Mouse (Mus musculus) lung, embryonic 16.5 days (tissue): ENCODE results near the gene Ninj2. TPM values are rescaled to one million over a fixed set of nuclear protein-coding genes. Genes with fewer than 3 reads are reported as not detected.

Experiments used
- ATAC-seq: fragments of 200-750 bp; cut with Nextera tagmentation; 2 replicates; pipeline ENCODE4 v1.8.0; 2017; ENCODE audit warnings: low read depth, mild to moderate bottlenecking, moderate library complexity
- H3K27ac ChIP-seq: fragments of 300-500 bp; sonication (generic); 2 replicates; pipeline ENCODE4 v1.5.1; 2014; ENCODE audit warnings: mild to moderate bottlenecking, control low read depth, low read length
- H3K27me3 ChIP-seq: fragments of 300-500 bp; sonication (generic); 2 replicates; pipeline ENCODE4 v1.6.1; 2014; ENCODE audit warnings: low read depth, low read length, mixed read lengths; ENCODE audit not compliant: control insufficient read depth, insufficient read depth
- H3K36me3 ChIP-seq: fragments of 300-500 bp; sonication (generic); 2 replicates; pipeline ENCODE4 v1.6.1; 2014; ENCODE audit warnings: low read length; ENCODE audit not compliant: control insufficient read depth, insufficient read depth
- H3K4me1 ChIP-seq: fragments of 300-500 bp; sonication (generic); replicated peaks from 2 replicates; pipeline ENCODE4 v1.6.1; 2014; ENCODE audit warnings: low read length, mixed read lengths; ENCODE audit not compliant: control insufficient read depth, insufficient read depth
- H3K4me2 ChIP-seq: fragments of 300-500 bp; sonication (generic); 2 replicates; pipeline ENCODE4 v1.6.1; 2014; ENCODE audit warnings: low read depth, low read length, control low read depth
- H3K4me3 ChIP-seq: fragments of 300-500 bp; sonication (generic); 2 replicates; pipeline ENCODE4 v1.5.1; 2014; ENCODE audit warnings: mild to moderate bottlenecking, low read length, control low read depth
- H3K9ac ChIP-seq: fragments of 300-500 bp; sonication (generic); 2 replicates; pipeline ENCODE4 v1.6.1; 2014; ENCODE audit warnings: low read length, control low read depth
- H3K9me3 ChIP-seq: fragments of 300-500 bp; sonication (generic); 2 replicates; pipeline ENCODE4 v1.6.1; 2016; ENCODE audit warnings: low read length; ENCODE audit not compliant: control insufficient read depth
- WGBS: fragments of 180-500 bp; shearing (Covaris S2); extraction: QIAGEN DNeasy Blood & Tissue Kit; methylation state at CpG from one replicate; pipeline ENCODE4 v1.1.7; 2014; 5-methylcytosine and 5-hydroxymethylcytosine counted together
- polyA plus RNA-seq: library from polyadenylated mRNA; unstranded; fragments of >200 nt; fragmentation: Nextera tagmentation; extraction: Ambion mirVana; gene quantifications from 2 replicates; pipeline ENCODE4 v1.2.1, GENCODE M21; 2015

Ninj2 gene
- polyA plus RNA-seq = 0.54 and 0.63 TPM in 2 replicates

DNA sequence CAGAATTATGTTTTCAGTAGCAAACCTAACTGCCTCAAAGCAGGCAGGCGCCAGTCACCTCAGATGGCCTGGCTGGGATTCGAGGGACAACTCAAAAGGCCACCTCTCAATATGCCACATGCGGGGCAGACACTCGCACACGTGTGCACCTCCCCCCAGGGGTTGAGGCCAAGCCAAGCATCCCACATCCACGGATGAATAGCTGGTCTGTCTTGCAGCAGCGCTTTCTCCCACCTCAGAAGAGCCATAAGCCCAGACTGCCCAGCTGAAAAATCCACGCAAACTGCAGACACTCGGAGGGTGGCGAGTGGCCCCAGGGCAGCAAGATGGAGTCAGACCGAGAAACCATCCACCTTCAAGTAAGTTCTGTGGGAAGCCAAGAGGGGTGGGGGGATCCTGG lies at the start of gene Ninj2:
Gene Ninj2, plus strand, starts transcription at position 251 of the 400 bp plus-strand sequence.
- Histone ChIP-seq H3K9ac (no peak within 1 kb of the TSS), H3K4me2 (no peak within 1 kb of the TSS), H3K9me3 (no peaks in the 10 kb centered on the region), H3K4me3 (no peak within 1 kb of the TSS), H3K27ac (no peak within 1 kb of the TSS), H3K4me1 (no peaks in the 10 kb centered on the region), H3K36me3 (no peaks in the 10 kb centered on the region), H3K27me3 (no peaks in the 10 kb centered on the region)
- ATAC-seq = no peak
- WGBS = 71% methylated on average over 11 of the region's 11 CpGs

DNA sequence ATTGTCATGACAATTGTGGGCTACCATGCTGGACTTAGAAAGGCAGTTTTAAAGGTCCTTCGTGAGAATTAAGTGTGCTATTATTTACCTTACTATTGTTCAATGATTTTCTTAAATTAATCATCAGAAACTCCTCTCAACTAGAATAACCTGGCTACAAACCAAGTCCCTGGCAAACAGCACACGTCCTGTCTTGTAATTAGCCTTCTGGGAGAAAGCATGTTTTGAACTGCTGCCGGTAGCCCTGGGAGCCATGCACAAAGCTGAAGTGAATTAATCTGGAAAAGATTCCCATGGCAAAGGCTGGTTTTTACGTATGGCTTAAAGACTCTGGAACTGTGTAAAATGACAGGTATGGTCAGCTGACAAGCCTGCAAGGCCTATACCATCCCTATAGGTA lies 47.7 kb upstream of the Ninj2 start:
- Histone ChIP-seq H3K4me2 (no peak overlapping the region), H3K9me3 (no peaks in the 10 kb centered on the region), H3K4me3 (no peak overlapping the region), H3K27me3 (no peaks in the 10 kb centered on the region), H3K36me3 (no peaks in the 10 kb centered on the region), H3K9ac (no peak overlapping the region), H3K4me1 (no peaks in the 10 kb centered on the region), H3K27ac (no peak overlapping the region)
- 67% methylated on average over 4 of the region's 4 CpGs for WGBS
- no peak for ATAC-seq

DNA sequence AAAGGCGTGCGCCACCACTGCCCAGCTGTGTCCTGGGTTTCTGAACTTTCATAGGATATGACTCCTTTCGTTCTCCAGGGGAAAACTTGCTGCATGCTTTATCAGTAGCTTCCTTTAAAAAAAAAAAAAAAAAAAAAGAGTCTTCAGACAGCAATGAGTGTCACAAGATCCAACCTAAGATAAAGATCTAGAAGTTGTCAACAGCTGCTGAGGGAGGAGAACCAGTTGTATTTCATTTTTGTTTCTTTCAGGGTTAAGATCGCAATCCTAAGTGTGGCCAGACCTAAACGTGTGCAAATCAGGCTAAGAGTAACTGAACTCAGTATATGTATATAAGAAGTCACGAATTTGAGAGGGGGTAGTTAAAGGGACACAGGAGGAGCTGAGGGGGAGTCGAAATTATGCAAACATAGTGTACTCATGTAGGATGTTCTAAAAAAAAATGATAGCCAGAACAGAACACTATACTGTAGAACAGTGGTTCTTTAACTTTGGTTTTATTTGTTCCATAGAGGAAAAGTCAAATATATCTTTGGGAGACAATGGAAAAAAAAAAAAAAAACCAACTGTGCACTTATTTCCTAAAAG lies 45.4 kb upstream of the Ninj2 start:
- H3K4me1 ChIP-seq = no peaks in the 10 kb centered on the region
- no peak for ATAC-seq
- H3K4me3 ChIP-seq = no peak overlapping the region
- no peaks in the 10 kb centered on the region for H3K27me3 ChIP-seq
- H3K36me3 ChIP-seq = no peaks in the 10 kb centered on the region
- H3K9me3 ChIP-seq = no peaks in the 10 kb centered on the region
- 49% methylated on average over 7 of the region's 7 CpGs for WGBS
- no peak overlapping the region for H3K27ac ChIP-seq
- H3K4me2 ChIP-seq = no peak overlapping the region
- H3K9ac ChIP-seq = no peak overlapping the region

DNA sequence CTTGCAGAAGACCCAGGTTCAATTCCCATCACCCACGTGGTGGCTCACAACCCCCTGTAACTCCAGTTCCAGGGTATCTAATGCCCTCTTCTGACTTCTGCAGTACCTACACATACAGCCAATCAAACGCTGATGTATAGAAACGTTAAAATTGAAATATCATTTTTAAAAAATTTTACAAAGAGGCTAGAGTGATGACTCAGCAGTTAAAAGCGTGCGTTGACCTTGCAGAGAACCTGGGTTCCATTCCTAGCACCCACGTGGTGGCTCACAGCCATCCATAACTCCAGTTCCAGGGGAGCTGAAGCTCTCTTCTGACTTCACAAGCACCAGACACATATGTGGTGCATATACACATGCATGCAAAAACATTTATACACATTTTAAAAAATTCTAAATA lies 38.7 kb upstream of the Ninj2 start:
- Histone ChIP-seq H3K36me3 (no peaks in the 10 kb centered on the region), H3K27ac (no peak overlapping the region), H3K4me3 (no peak overlapping the region), H3K27me3 (no peaks in the 10 kb centered on the region), H3K9ac (no peak overlapping the region), H3K4me2 (no peak overlapping the region), H3K4me1 (no peaks in the 10 kb centered on the region), H3K9me3 (no peaks in the 10 kb centered on the region)
- no peak for ATAC-seq
- 80% methylated on average over 6 of the region's 6 CpGs for WGBS

DNA sequence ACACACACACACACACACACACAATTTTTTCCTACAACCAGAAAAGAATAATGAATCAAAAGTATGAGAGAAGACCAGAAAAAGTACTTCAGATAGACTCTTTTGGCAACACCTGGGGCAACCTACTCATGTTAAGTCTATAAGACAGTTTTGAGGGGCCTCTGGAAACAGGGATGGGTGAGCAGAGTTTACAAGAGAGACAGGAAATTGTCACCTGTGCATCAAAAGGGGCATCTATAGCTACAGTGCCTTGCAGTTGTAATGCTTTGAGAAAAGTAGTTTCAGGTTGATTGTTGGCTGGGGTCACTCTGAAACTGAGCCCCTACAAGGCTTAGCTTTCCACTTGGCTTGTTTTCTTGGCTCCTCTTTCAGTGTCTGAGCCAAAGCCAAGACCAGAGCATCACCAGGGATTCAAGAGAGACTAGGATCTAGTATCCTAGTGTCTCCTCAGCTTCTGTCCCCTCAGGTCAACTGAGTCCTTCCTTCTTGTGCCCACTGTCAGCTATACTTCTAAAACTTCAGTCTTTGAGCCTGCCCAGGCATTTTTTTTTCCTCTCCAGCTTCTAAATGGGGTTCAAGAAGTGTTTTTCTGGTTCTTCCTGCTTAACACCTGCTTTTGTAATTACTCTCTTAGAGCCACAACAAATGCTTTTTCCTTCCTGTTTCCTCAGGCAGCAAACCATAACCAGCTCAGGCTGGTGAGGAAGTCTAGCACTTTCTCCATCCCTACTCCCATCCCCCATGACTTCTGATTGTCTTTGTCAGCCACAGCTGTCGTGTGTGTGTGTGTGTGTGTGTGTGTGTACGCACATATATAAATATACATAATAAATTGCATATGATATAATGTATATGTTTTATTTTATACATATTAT lies 37.2 kb upstream of the Ninj2 start:
- Histone ChIP-seq H3K27me3 (no peaks in the 10 kb centered on the region), H3K4me1 (no peaks in the 10 kb centered on the region), H3K36me3 (no peaks in the 10 kb centered on the region), H3K9ac (no peak overlapping the region), H3K4me3 (no peak overlapping the region), H3K9me3 (no peaks in the 10 kb centered on the region), H3K4me2 (no peak overlapping the region), H3K27ac (no peak overlapping the region)
- WGBS = 48% methylated on average over 2 of the region's 2 CpGs
- no peak for ATAC-seq

DNA sequence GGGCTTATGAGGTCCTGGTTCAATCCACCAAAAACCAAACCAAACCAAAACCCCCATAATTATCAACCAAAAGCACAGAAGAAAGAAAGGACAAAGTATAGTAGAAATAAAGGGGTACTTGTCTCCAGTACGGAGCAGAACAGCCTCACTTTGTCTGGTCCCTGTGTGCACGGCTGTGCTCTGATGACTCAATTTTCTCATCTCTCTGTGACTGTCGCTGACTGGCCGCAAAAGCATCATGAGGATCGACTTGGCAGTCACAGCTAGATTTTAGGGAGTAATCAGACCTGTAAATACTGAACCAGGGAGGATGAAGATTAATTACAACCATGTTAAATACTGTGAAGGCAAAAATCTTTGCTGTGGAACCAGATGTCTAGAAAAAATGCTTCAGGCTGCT lies 30.2 kb upstream of the Ninj2 start:
- H3K4me1 ChIP-seq = no peaks in the 10 kb centered on the region
- H3K4me2 ChIP-seq = no peak overlapping the region
- H3K4me3 ChIP-seq = no peak overlapping the region
- WGBS = 80% methylated on average over 5 of the region's 5 CpGs
- ATAC-seq = no peak
- no peaks in the 10 kb centered on the region for H3K27me3 ChIP-seq
- H3K9ac ChIP-seq = no peak overlapping the region
- H3K9me3 ChIP-seq = no peaks in the 10 kb centered on the region
- no peak overlapping the region for H3K27ac ChIP-seq
- H3K36me3 ChIP-seq = no peaks in the 10 kb centered on the region

DNA sequence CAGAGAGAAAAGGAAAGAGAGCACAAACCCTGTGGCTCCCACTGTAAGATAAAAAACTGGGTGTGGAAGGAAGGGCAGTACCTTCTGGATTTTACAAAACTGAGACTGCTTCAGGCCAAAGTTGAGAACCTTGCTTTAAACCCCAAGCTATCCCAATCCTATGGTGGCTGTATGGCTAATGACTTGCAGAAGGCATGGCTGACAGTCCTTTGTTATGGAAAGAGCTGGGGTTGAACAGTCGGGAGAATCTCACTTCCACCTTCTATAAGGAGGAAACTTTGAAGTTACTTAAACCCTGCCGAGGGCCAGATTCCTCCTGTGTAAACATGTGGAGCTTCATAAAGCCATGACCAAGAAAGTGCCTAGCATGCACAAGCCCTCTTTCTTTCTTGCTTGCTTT lies 28.5 kb upstream of the Ninj2 start:
- no peak overlapping the region for H3K27ac ChIP-seq
- H3K27me3 ChIP-seq = no peaks in the 10 kb centered on the region
- no peak for ATAC-seq
- no peak overlapping the region for H3K4me2 ChIP-seq
- no peak overlapping the region for H3K4me3 ChIP-seq
- WGBS = 13% methylated on average over 2 of the region's 2 CpGs
- H3K9me3 ChIP-seq = no peaks in the 10 kb centered on the region
- no peaks in the 10 kb centered on the region for H3K4me1 ChIP-seq
- no peak overlapping the region for H3K9ac ChIP-seq
- H3K36me3 ChIP-seq = no peaks in the 10 kb centered on the region

DNA sequence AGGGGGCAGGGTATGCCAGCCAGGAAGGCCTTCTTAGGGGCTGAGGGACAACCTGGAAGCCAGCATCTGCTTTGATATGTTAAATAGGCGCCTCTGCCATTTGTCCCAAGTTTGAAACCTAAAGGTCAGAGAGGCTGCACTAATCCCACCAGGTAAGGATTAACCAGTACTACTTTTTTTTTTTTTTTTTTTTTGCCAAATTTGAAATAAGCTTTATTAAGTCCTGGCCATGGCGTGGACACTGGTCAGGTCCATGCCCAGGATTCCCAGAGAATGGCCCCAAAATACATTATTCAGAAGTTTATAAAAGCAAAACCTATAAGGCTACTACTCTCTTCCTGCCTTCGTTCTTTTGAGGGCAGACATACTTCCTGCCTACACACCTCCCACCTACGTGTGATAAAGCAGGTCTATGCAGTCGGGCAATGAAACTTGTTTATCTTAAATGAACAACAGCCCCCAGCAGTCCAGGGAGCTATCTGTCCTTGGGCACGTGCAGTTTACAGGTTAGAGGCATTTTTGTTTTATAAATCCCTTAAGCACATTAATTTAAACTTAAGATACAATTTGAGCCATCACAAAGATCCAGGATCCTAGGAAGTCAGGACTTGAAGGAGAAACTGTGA lies 27.5 kb upstream of the Ninj2 start:
- WGBS = 60% methylated on average over 6 of the region's 6 CpGs
- Histone ChIP-seq H3K9ac (no peak overlapping the region), H3K27me3 (no peaks in the 10 kb centered on the region), H3K4me1 (no peaks in the 10 kb centered on the region), H3K9me3 (no peaks in the 10 kb centered on the region), H3K36me3 (no peaks in the 10 kb centered on the region), H3K4me2 (no peak overlapping the region), H3K4me3 (no peak overlapping the region), H3K27ac (no peak overlapping the region)
- no peak for ATAC-seq

DNA sequence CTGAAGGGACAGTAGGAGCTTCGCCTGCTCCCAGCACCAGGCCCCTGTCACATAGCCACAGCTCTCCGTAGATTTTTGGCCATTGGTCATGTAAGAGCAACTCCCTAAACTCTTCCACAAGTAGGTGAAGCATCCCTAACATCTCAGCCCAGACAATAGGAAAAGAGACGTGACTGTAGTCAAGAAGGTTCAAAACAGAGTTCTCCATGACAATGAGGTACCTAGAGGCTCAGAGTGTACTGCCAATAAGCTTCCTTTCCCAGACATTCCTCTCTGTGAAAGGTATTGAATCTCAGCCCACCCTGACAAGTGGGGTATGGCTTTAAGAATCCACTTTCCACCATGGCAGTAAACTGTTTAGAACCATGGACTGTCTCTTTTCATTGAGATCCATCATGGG lies 23.6 kb upstream of the Ninj2 start:
- no peaks in the 10 kb centered on the region for H3K4me1 ChIP-seq
- WGBS = 87% methylated on average over 3 of the region's 3 CpGs
- H3K4me3 ChIP-seq = no peak overlapping the region
- ATAC-seq = no peak
- no peaks in the 10 kb centered on the region for H3K27me3 ChIP-seq
- H3K36me3 ChIP-seq = no peaks in the 10 kb centered on the region
- H3K4me2 ChIP-seq = no peak overlapping the region
- no peak overlapping the region for H3K9ac ChIP-seq
- no peak overlapping the region for H3K27ac ChIP-seq
- H3K9me3 ChIP-seq = no peaks in the 10 kb centered on the region
